Mouse (Mus musculus) midbrain, postnatal 0 days (tissue): ENCODE data around the gene Fbxo2. TPM values are rescaled to one million over a fixed set of nuclear protein-coding genes. Genes with fewer than 3 reads are reported as not detected.

ENCODE experiments used
- ATAC-seq: fragments of 200-750 bp; cut with Nextera tagmentation; 2 replicates; pipeline ENCODE4 v1.8.0; 2017; ENCODE audit warnings: moderate number of reproducible peaks, mild to moderate bottlenecking, moderate TSS enrichment, moderate library complexity; ENCODE audit not compliant: low FRiP score
- DNase-seq: peaks from one replicate; pipeline ENCODE4 v3.0.0-alpha.2; 2015; ENCODE audit warnings: low spot score
- H3K27ac ChIP-seq: fragments of 300-500 bp; sonication (generic); 2 replicates; pipeline ENCODE4 v1.5.1; 2014; ENCODE audit warnings: low read depth, mild to moderate bottlenecking, low read length, mixed read lengths
- H3K27me3 ChIP-seq: fragments of 300-500 bp; sonication (generic); 2 replicates; pipeline ENCODE4 v1.6.1; 2014; ENCODE audit warnings: low read length, control low read depth, mixed read lengths; ENCODE audit not compliant: insufficient read depth
- H3K36me3 ChIP-seq: fragments of 300-500 bp; sonication (generic); 2 replicates; pipeline ENCODE4 v1.6.1; 2014; ENCODE audit warnings: low read length, control low read depth, mixed read lengths; ENCODE audit not compliant: insufficient read depth
- H3K4me1 ChIP-seq: fragments of 300-500 bp; sonication (generic); 2 replicates; pipeline ENCODE4 v1.6.1; 2014; ENCODE audit warnings: mild to moderate bottlenecking, control low read depth, antibody characterized with exemption, low read length, mixed read lengths; ENCODE audit not compliant: insufficient read depth
- H3K4me2 ChIP-seq: fragments of 300-500 bp; sonication (generic); 2 replicates; pipeline ENCODE4 v1.6.1; 2014; ENCODE audit warnings: low read depth, mild to moderate bottlenecking, low read length, mixed read lengths; ENCODE audit not compliant: poor library complexity, severe bottlenecking
- H3K4me3 ChIP-seq: fragments of 300-500 bp; sonication (generic); 2 replicates; pipeline ENCODE4 v1.5.1; 2014; ENCODE audit warnings: low read depth, mild to moderate bottlenecking, low read length, moderate library complexity
- H3K9ac ChIP-seq: fragments of 300-500 bp; sonication (generic); replicated peaks from 2 replicates; pipeline ENCODE4 v1.6.1; 2014; ENCODE audit warnings: mild to moderate bottlenecking, low read length, moderate library complexity, mixed read lengths; ENCODE audit not compliant: poor library complexity, severe bottlenecking
- H3K9me3 ChIP-seq: fragments of 300-500 bp; sonication (generic); 2 replicates; pipeline ENCODE4 v1.6.1; 2016; ENCODE audit warnings: low read length, control low read depth
- CTCF ChIP-seq: IDR thresholded peaks from 2 replicates; pipeline ENCODE4 v1.5.1; 2016; ENCODE audit warnings: antibody characterized with exemption, mild to moderate bottlenecking
- WGBS: fragments of 180-500 bp; shearing (Covaris S2); extraction: QIAGEN DNeasy Blood & Tissue Kit; methylation state at CpG from one replicate; pipeline ENCODE4 v1.1.7; 2014; 5-methylcytosine and 5-hydroxymethylcytosine counted together
- polyA plus RNA-seq: library from polyadenylated mRNA; unstranded; fragments of >200 nt; fragmentation: Nextera tagmentation; extraction: Ambion mirVana; gene quantifications from 2 replicates; pipeline ENCODE4 v1.2.1, GENCODE M21; 2015
- total RNA-seq: library from RNA; depleted of rRNA; stranded (reverse); fragments of >200 nt; gene quantifications from 2 replicates; pipeline ENCODE4 v1.2.3, GENCODE M21; 2014

Gene Fbxo2
- total and polyA plus RNA-seq, 2 experiments from 2014 or later: 17.0 to 17.5 TPM

- no peaks in the 10 kb centered on the region for H3K9me3 ChIP-seq
- 72% methylated on average over 7 of the region's 7 CpGs for WGBS
- no peak for ATAC-seq
- H3K9ac ChIP-seq: no peak overlapping the region
- no peak overlapping the region for H3K4me3 ChIP-seq
- H3K27ac ChIP-seq: no peak overlapping the region
- H3K4me2 ChIP-seq: no peak overlapping the region
- peaks cover 35% of the 10 kb centered on the region for H3K36me3 ChIP-seq
- no peaks in the 10 kb centered on the region for H3K4me1 ChIP-seq
- no peak for DNase-seq
- no peak for TF ChIP-seq CTCF
- no peaks in the 10 kb centered on the region for H3K27me3 ChIP-seq
Measured at GRCm38 (mm10) chr4:148150242-148150641, 10.2 kb upstream of the Fbxo2 start.

GRCm38 (mm10) chr4:148150953-148151266 lies 9.5 kb upstream of the Fbxo2 start:
- no peaks in the 10 kb centered on the region for H3K4me1 ChIP-seq
- peak overlapping the region; percentile 97 for H3K4me2 ChIP-seq
- peak overlapping the region; percentile 62 for H3K4me3 ChIP-seq
- H3K27me3 ChIP-seq: no peaks in the 10 kb centered on the region
- H3K9ac ChIP-seq: peak overlapping the region; percentile 79; the same call in 1 of the 2 replicates
- TF ChIP-seq CTCF: no peak
- no peak for ATAC-seq
- WGBS: 56% methylated on average over 3 of the region's 3 CpGs
- no peak for DNase-seq
- peak overlapping the region; percentile 90; the same call in 1 of the 2 replicates for H3K27ac ChIP-seq
- peaks cover 29% of the 10 kb centered on the region for H3K36me3 ChIP-seq
- H3K9me3 ChIP-seq: no peaks in the 10 kb centered on the region

GRCm38 (mm10) chr4:148151267-148152168 lies 8.9 kb upstream of the Fbxo2 start, which contains the start of gene Fbxo6:
Gene Fbxo6, minus strand, starts transcription at chr4:148152140.
- peak; percentile 78 for TF ChIP-seq CTCF
- under 1% methylated on average over 48 of the region's 67 CpGs for WGBS
- Histone ChIP-seq H3K4me3 (peak within 1 kb of the TSS; percentile 62), H3K36me3 (peaks cover 29% of the 10 kb centered on the region), H3K4me1 (no peaks in the 10 kb centered on the region), H3K27me3 (no peaks in the 10 kb centered on the region), H3K27ac (peak within 1 kb of the TSS; percentile 90), H3K9ac (peak within 1 kb of the TSS; percentile 79), H3K4me2 (peak within 1 kb of the TSS; percentile 97), H3K9me3 (no peaks in the 10 kb centered on the region)
- peak; percentile 94 for DNase-seq
- ATAC-seq: peak; percentile 91

- H3K9me3 ChIP-seq: no peaks in the 10 kb centered on the region
- 67% methylated on average over 5 of the region's 5 CpGs for WGBS
- no peak overlapping the region for H3K9ac ChIP-seq
- H3K36me3 ChIP-seq: peaks cover 29% of the 10 kb centered on the region
- H3K27ac ChIP-seq: peak overlapping the region; percentile 90; the same call in 1 of the 2 replicates
- ATAC-seq: no peak
- H3K4me2 ChIP-seq: no peak overlapping the region
- H3K4me1 ChIP-seq: no peaks in the 10 kb centered on the region
- no peak overlapping the region for H3K4me3 ChIP-seq
- DNase-seq: no peak
- TF ChIP-seq CTCF: no peak
- no peaks in the 10 kb centered on the region for H3K27me3 ChIP-seq
Measured at GRCm38 (mm10) chr4:148152547-148152946, 7.9 kb upstream of the Fbxo2 start.

GRCm38 (mm10) chr4:148154006-148154405 lies 6.4 kb upstream of the Fbxo2 start:
- H3K9ac ChIP-seq: no peak overlapping the region
- H3K4me1 ChIP-seq: peaks cover 7% of the 10 kb centered on the region
- DNase-seq (no peak), ATAC-seq (no peak)
- 95% methylated on average over 4 of the region's 4 CpGs for WGBS
- no peak for TF ChIP-seq CTCF
- no peaks in the 10 kb centered on the region for H3K27me3 ChIP-seq
- H3K4me3 ChIP-seq: no peak overlapping the region
- H3K4me2 ChIP-seq: no peak overlapping the region
- peaks cover 29% of the 10 kb centered on the region for H3K36me3 ChIP-seq
- no peaks in the 10 kb centered on the region for H3K9me3 ChIP-seq
- H3K27ac ChIP-seq: no peak overlapping the region

GRCm38 (mm10) chr4:148154982-148155381 lies 5.4 kb upstream of the Fbxo2 start:
- TF ChIP-seq CTCF: peak; percentile 82
- H3K4me2 ChIP-seq: no peak overlapping the region
- no peaks in the 10 kb centered on the region for H3K9me3 ChIP-seq
- H3K27ac ChIP-seq: no peak overlapping the region
- DNase-seq (peak; percentile 72), ATAC-seq (no peak)
- peaks cover 29% of the 10 kb centered on the region for H3K36me3 ChIP-seq
- WGBS: 32% methylated on average over 3 of the region's 3 CpGs
- H3K4me3 ChIP-seq: no peak overlapping the region
- H3K27me3 ChIP-seq: no peaks in the 10 kb centered on the region
- H3K4me1 ChIP-seq: peaks cover 7% of the 10 kb centered on the region
- no peak overlapping the region for H3K9ac ChIP-seq
